Mouse (Mus musculus) liver, postnatal 0 days (tissue): Measurements from ENCODE around the gene Prdm12.
A peak's percentile ranks its signal among the peaks of the same experiment; 100 is the strongest.

Experiments used
- CTCF ChIP-seq: sonication (generic); IDR thresholded peaks from 2 replicates; pipeline ENCODE4 v1.5.1; 2016; ENCODE audit warnings: antibody characterized with exemption, low read depth
- EP300 ChIP-seq: IDR thresholded peaks from 2 replicates; pipeline ENCODE4 v1.6.1; 2016; ENCODE audit warnings: antibody characterized with exemption, low read depth, mild to moderate bottlenecking

- TF ChIP-seq CTCF (peak; percentile 35), EP300 (no peak)
These were observed 2.0 kb upstream of the Prdm12 start for GRCm38 (mm10) chr2:31637807-31638206.
